In the genomic region with DNA sequence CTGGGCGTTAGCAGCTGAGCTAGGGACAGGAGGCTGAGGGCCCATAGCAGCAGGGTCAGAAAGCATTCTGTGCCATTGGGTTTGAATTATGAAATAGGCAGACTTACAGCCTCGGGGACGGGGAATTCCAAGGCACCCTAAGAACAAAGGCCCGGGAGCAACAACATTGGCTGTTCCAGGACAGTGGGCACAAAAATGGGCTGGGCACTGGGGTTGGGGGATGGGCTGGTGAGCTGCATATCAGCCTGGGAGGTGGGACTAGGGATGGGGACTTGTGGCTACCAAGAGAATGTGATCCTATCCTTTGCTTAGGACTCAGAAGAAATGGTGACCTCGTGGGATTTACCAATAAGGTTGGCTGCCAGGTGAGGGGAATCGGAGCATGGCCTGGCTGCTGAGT, we compare ENCODE assay signal across 15 mouse cellular contexts.
"Had no signal": no experiment of that assay in that cellular context is flagged by ENCODE, and none has a peak within 500 bp of the region (broad histone marks: within the 10 kb centered on the region; RNA-seq: fewer than 3 reads in every experiment).

No protein-coding gene starts in this region.

- H3K36me3 ChIP-seq: limb, embryonic 13.5 days; liver, embryonic 12.5 days; midbrain, embryonic 10.5 days; neural tube, embryonic 15.5 days had no signal

- H3K4me3 ChIP-seq: layer of hippocampus, adult 2 months; limb, embryonic 13.5 days; liver, embryonic 12.5 days; midbrain, embryonic 10.5 days; myocyte; neural tube, embryonic 15.5 days had no signal

- H3K9ac ChIP-seq: hindbrain, embryonic 14.5 days; limb, embryonic 13.5 days; liver, embryonic 12.5 days; neural tube, embryonic 15.5 days had no signal

- H3K9me3 ChIP-seq: limb, embryonic 13.5 days; liver, embryonic 12.5 days; midbrain, embryonic 10.5 days; neural tube, embryonic 15.5 days had no signal

- H3K27me3 ChIP-seq: limb, embryonic 13.5 days; liver, embryonic 12.5 days; neural tube, embryonic 15.5 days had no signal

- ATAC-seq: liver, embryonic 12.5 days had no signal

- H3K27ac ChIP-seq: hindbrain, embryonic 14.5 days; layer of hippocampus, adult 2 months; limb, embryonic 13.5 days; liver, embryonic 12.5 days; midbrain, embryonic 10.5 days; neural tube, embryonic 15.5 days had no signal

- H3K4me2 ChIP-seq: hindbrain, embryonic 14.5 days; limb, embryonic 13.5 days; liver, embryonic 12.5 days; neural tube, embryonic 15.5 days had no signal

- DNase-seq: kidney, postnatal 14 days; lung, adult 18-20 months; lung, postnatal 36 days; midbrain, embryonic 14.5 days; right cerebral cortex, adult 18-20 months; right cerebral cortex, postnatal 25 days; thymus, adult 18-20 months; thymus, postnatal 25 days had no signal
